Mouse (Mus musculus): ENCODE results near the gene Gm27027. TPM values are rescaled to one million over a fixed set of nuclear protein-coding genes. Genes with fewer than 3 reads are reported as not detected.
A peak's percentile ranks its signal among the peaks of the same experiment; 100 is the strongest.

Gene Gm27027
- polyA plus RNA-seq, 1 experiment, result not detected

- Histone ChIP-seq H3K4me1 (ENCODE audit: control insufficient read depth, insufficient read depth, low read length) (no peaks in the 10 kb centered on the region; the same call in 1 of the 2 replicates), H3K4me3 (ENCODE audit: insufficient read depth, low read length) (no peak overlapping the region), H3K27ac (ENCODE audit: insufficient read depth, low read length) (no peak overlapping the region)
- TF ChIP-seq CTCF (IDR thresholded peaks at IDR 0.05; ENCODE audit: borderline replicate concordance, insufficient read depth, low read length) (no peak), POLR2A (IDR thresholded peaks at IDR 0.05; ENCODE audit: low read depth, low read length) (no peak)
Measured at GRCm38 (mm10) chr2:93959346-93959745, 36.8 kb downstream of the Gm27027 start.

GRCm38 (mm10) chr2:93958216-93958615, 37.9 kb downstream of the Gm27027 start:
- no peak overlapping the region for H3K27ac ChIP-seq (ENCODE audit: insufficient read depth, low read length)
- no peak overlapping the region for H3K4me3 ChIP-seq (ENCODE audit: insufficient read depth, low read length)
- TF ChIP-seq CTCF (IDR thresholded peaks at IDR 0.05; ENCODE audit: borderline replicate concordance, insufficient read depth, low read length) (no peak), POLR2A (IDR thresholded peaks at IDR 0.05; ENCODE audit: low read depth, low read length) (no peak)
- no peaks in the 10 kb centered on the region; the same call in 1 of the 2 replicates for H3K4me1 ChIP-seq (ENCODE audit: control insufficient read depth, insufficient read depth, low read length)

GRCm38 (mm10) chr2:93957785-93958175, 38.4 kb downstream of the Gm27027 start:
- Histone ChIP-seq H3K27ac (ENCODE audit: insufficient read depth, low read length) (no peak overlapping the region), H3K4me1 (ENCODE audit: control insufficient read depth, insufficient read depth, low read length) (no peaks in the 10 kb centered on the region; the same call in 1 of the 2 replicates), H3K4me3 (ENCODE audit: insufficient read depth, low read length) (no peak overlapping the region)
- no peak for TF ChIP-seq POLR2A (IDR thresholded peaks at IDR 0.05; ENCODE audit: low read depth, low read length)
- TF ChIP-seq CTCF (IDR thresholded peaks at IDR 0.05; ENCODE audit: borderline replicate concordance, insufficient read depth, low read length), result no peak

GRCm38 (mm10) chr2:93956908-93957784, 39.0 kb downstream of the Gm27027 start, which contains the start of gene Gm13889:
Gene Gm13889 (minus strand): TSS chr2:93957201.
- Histone ChIP-seq H3K27ac (ENCODE audit: insufficient read depth, low read length) (no peak within 1 kb of the TSS), H3K4me1 (ENCODE audit: control insufficient read depth, insufficient read depth, low read length) (no peaks in the 10 kb centered on the region; the same call in 1 of the 2 replicates), H3K4me3 (ENCODE audit: insufficient read depth, low read length) (peak within 1 kb of the TSS; percentile 41)
- TF ChIP-seq POLR2A (IDR thresholded peaks at IDR 0.05; ENCODE audit: low read depth, low read length) (no peak), CTCF (IDR thresholded peaks at IDR 0.05; ENCODE audit: borderline replicate concordance, insufficient read depth, low read length) (no peak)

- TF ChIP-seq CTCF (IDR thresholded peaks at IDR 0.05; ENCODE audit: borderline replicate concordance, insufficient read depth, low read length) (no peak), POLR2A (IDR thresholded peaks at IDR 0.05; ENCODE audit: low read depth, low read length) (no peak)
- Histone ChIP-seq H3K27ac (ENCODE audit: insufficient read depth, low read length) (no peak overlapping the region), H3K4me1 (ENCODE audit: control insufficient read depth, insufficient read depth, low read length) (no peaks in the 10 kb centered on the region; the same call in 1 of the 2 replicates), H3K4me3 (ENCODE audit: insufficient read depth, low read length) (peak overlapping the region; percentile 41)
Measured at GRCm38 (mm10) chr2:93956331-93956801, 39.8 kb downstream of the Gm27027 start.

GRCm38 (mm10) chr2:93955886-93956285, 40.3 kb downstream of the Gm27027 start:
- TF ChIP-seq CTCF (IDR thresholded peaks at IDR 0.05; ENCODE audit: borderline replicate concordance, insufficient read depth, low read length) (no peak), POLR2A (IDR thresholded peaks at IDR 0.05; ENCODE audit: low read depth, low read length) (no peak)
- peak overlapping the region; percentile 41 for H3K4me3 ChIP-seq (ENCODE audit: insufficient read depth, low read length)
- no peak overlapping the region for H3K27ac ChIP-seq (ENCODE audit: insufficient read depth, low read length)

GRCm38 (mm10) chr2:93954781-93955578, 41.2 kb downstream of the Gm27027 start:
- TF ChIP-seq CTCF (IDR thresholded peaks at IDR 0.05; ENCODE audit: borderline replicate concordance, insufficient read depth, low read length) (no peak), POLR2A (IDR thresholded peaks at IDR 0.05; ENCODE audit: low read depth, low read length) (no peak)
- no peak overlapping the region for H3K27ac ChIP-seq (ENCODE audit: insufficient read depth, low read length)
- no peak overlapping the region for H3K4me3 ChIP-seq (ENCODE audit: insufficient read depth, low read length)
- no peaks in the 10 kb centered on the region; the same call in 1 of the 2 replicates for H3K4me1 ChIP-seq (ENCODE audit: control insufficient read depth, insufficient read depth, low read length)

More at GRCm38 (mm10) chr2:93955886-93956285, 40.3 kb downstream of the Gm27027 start:
- no peaks in the 10 kb centered on the region; the same call in 1 of the 2 replicates for H3K4me1 ChIP-seq (ENCODE audit: control insufficient read depth, insufficient read depth, low read length)

- no peak overlapping the region for H3K4me3 ChIP-seq (ENCODE audit: insufficient read depth, low read length)
- TF ChIP-seq POLR2A (IDR thresholded peaks at IDR 0.05; ENCODE audit: low read depth, low read length) (no peak), CTCF (IDR thresholded peaks at IDR 0.05; ENCODE audit: borderline replicate concordance, insufficient read depth, low read length) (no peak)
- H3K27ac ChIP-seq (ENCODE audit: insufficient read depth, low read length), result no peak overlapping the region
- H3K4me1 ChIP-seq (ENCODE audit: control insufficient read depth, insufficient read depth, low read length), result no peaks in the 10 kb centered on the region; the same call in 1 of the 2 replicates
Measured at GRCm38 (mm10) chr2:93953726-93954125, 42.4 kb downstream of the Gm27027 start.

GRCm38 (mm10) chr2:93946976-93947375, 49.2 kb downstream of the Gm27027 start:
- Histone ChIP-seq H3K27ac (ENCODE audit: insufficient read depth, low read length) (no peak overlapping the region), H3K4me1 (ENCODE audit: control insufficient read depth, insufficient read depth, low read length) (no peaks in the 10 kb centered on the region), H3K4me3 (ENCODE audit: insufficient read depth, low read length) (no peak overlapping the region)
- TF ChIP-seq POLR2A (IDR thresholded peaks at IDR 0.05; ENCODE audit: low read depth, low read length), result no peak
- no peak for TF ChIP-seq CTCF (IDR thresholded peaks at IDR 0.05; ENCODE audit: borderline replicate concordance, insufficient read depth, low read length)
